Mouse (Mus musculus) stomach, embryonic 15.5 days (tissue): ENCODE measurements around the gene Xrcc5. TPM values are rescaled to one million over a fixed set of nuclear protein-coding genes. Genes with fewer than 3 reads are reported as not detected.

Experiments used
- ATAC-seq: fragments of 200-750 bp; cut with Nextera tagmentation; 2 replicates; pipeline ENCODE4 v1.8.0; 2017; ENCODE audit warnings: low read depth, moderate number of reproducible peaks, moderate TSS enrichment; ENCODE audit not compliant: insufficient read depth, low FRiP score
- H3K27ac ChIP-seq: fragments of 300-500 bp; sonication (generic); 2 replicates; pipeline ENCODE4 v1.5.1; 2015; ENCODE audit warnings: mild to moderate bottlenecking, inconsistent platforms
- H3K27me3 ChIP-seq: fragments of 300-500 bp; sonication (generic); replicated peaks from 2 replicates; pipeline ENCODE4 v1.6.1; 2015; ENCODE audit warnings: inconsistent platforms
- H3K36me3 ChIP-seq: fragments of 300-500 bp; sonication (generic); 2 replicates; pipeline ENCODE4 v1.6.1; 2015; ENCODE audit warnings: inconsistent platforms
- H3K4me1 ChIP-seq: fragments of 300-500 bp; sonication (generic); 2 replicates; pipeline ENCODE4 v1.6.1; 2015; ENCODE audit warnings: inconsistent platforms
- H3K4me2 ChIP-seq: fragments of 300-500 bp; sonication (generic); 2 replicates; pipeline ENCODE4 v1.6.1; 2015; ENCODE audit warnings: mild to moderate bottlenecking, inconsistent platforms
- H3K4me3 ChIP-seq: fragments of 300-500 bp; sonication (generic); replicated peaks from 2 replicates; pipeline ENCODE4 v1.5.1; 2015; ENCODE audit warnings: inconsistent platforms
- H3K9ac ChIP-seq: fragments of 300-500 bp; sonication (generic); 2 replicates; pipeline ENCODE4 v1.6.1; 2015; ENCODE audit warnings: inconsistent platforms
- H3K9me3 ChIP-seq: fragments of 300-500 bp; sonication (generic); 2 replicates; pipeline ENCODE4 v1.6.1; 2016; ENCODE audit warnings: inconsistent platforms
- WGBS: fragments of 180-500 bp; shearing (Covaris S2); methylation state at CpG from one replicate; pipeline ENCODE4 v1.1.7; 2015; 5-methylcytosine and 5-hydroxymethylcytosine counted together
- polyA plus RNA-seq: library from polyadenylated mRNA; unstranded; fragments of >200 nt; fragmentation: Nextera tagmentation; extraction: Ambion mirVana; gene quantifications from 2 replicates; pipeline ENCODE4 v1.2.1, GENCODE M21; 2015

Gene Xrcc5
- polyA plus RNA-seq, 1 experiment from 2014 or later = 34.5 TPM

GRCm38 (mm10) chr1:72293869-72294663, 13.2 kb upstream of the Xrcc5 start:
- no peaks in the 10 kb centered on the region for H3K9me3 ChIP-seq
- H3K4me1 ChIP-seq = no peaks in the 10 kb centered on the region
- 59% methylated on average over 4 of the region's 4 CpGs for WGBS
- no peak for ATAC-seq
- H3K4me2 ChIP-seq = no peak overlapping the region
- no peaks in the 10 kb centered on the region for H3K27me3 ChIP-seq
- no peak overlapping the region for H3K4me3 ChIP-seq
- no peaks in the 10 kb centered on the region for H3K36me3 ChIP-seq
- H3K27ac ChIP-seq = no peak overlapping the region
- no peak overlapping the region for H3K9ac ChIP-seq

- WGBS = 77% methylated on average over 8 of the region's 8 CpGs
- ATAC-seq = no peak
These were observed 11.5 kb upstream of the Xrcc5 start for GRCm38 (mm10) chr1:72295746-72296145.

GRCm38 (mm10) chr1:72301845-72302244, 5.4 kb upstream of the Xrcc5 start:
- 73% methylated on average over 1 of the region's 1 CpGs for whole genome bisulfite sequencing
- Histone ChIP-seq H3K27me3 (no peaks in the 10 kb centered on the region), H3K9me3 (no peaks in the 10 kb centered on the region), H3K27ac (no peak overlapping the region), H3K4me1 (no peaks in the 10 kb centered on the region), H3K9ac (no peak overlapping the region), H3K4me2 (no peak overlapping the region), H3K36me3 (no peaks in the 10 kb centered on the region), H3K4me3 (no peak overlapping the region)
- no peak for ATAC-seq

More at GRCm38 (mm10) chr1:72295746-72296145, 11.5 kb upstream of the Xrcc5 start:
- Histone ChIP-seq H3K36me3 (no peaks in the 10 kb centered on the region), H3K9me3 (no peaks in the 10 kb centered on the region), H3K27me3 (no peaks in the 10 kb centered on the region), H3K4me3 (no peak overlapping the region), H3K4me1 (no peaks in the 10 kb centered on the region), H3K27ac (no peak overlapping the region), H3K4me2 (no peak overlapping the region), H3K9ac (no peak overlapping the region)

- no peak for ATAC-seq
These were observed 980 bp upstream of the Xrcc5 start for GRCm38 (mm10) chr1:72306241-72306640.

GRCm38 (mm10) chr1:72306679-72307181, 491 bp upstream of the Xrcc5 start:
- Histone ChIP-seq H3K4me2 (peak overlapping the region; percentile 68), H3K9ac (peak overlapping the region; percentile 74; the same call in 1 of the 2 replicates), H3K27me3 (no peaks in the 10 kb centered on the region), H3K4me3 (peak overlapping the region; percentile 70), H3K36me3 (no peaks in the 10 kb centered on the region), H3K27ac (peak overlapping the region; percentile 89), H3K4me1 (peaks cover 2% of the 10 kb centered on the region; the same call in 1 of the 2 replicates), H3K9me3 (no peaks in the 10 kb centered on the region)
- peak; percentile 78 for ATAC-seq
- WGBS = 4% methylated on average over 11 of the region's 11 CpGs

More at GRCm38 (mm10) chr1:72306241-72306640, 980 bp upstream of the Xrcc5 start:
- no peak overlapping the region for H3K9ac ChIP-seq
- no peaks in the 10 kb centered on the region for H3K9me3 ChIP-seq
- H3K4me1 ChIP-seq = peaks cover 2% of the 10 kb centered on the region; the same call in 1 of the 2 replicates
- H3K27me3 ChIP-seq = no peaks in the 10 kb centered on the region
- H3K4me2 ChIP-seq = peak overlapping the region; percentile 68; the same call in 1 of the 2 replicates
- H3K27ac ChIP-seq = no peak overlapping the region
- WGBS = 61% methylated on average over 3 of the region's 3 CpGs
- no peaks in the 10 kb centered on the region for H3K36me3 ChIP-seq
- no peak overlapping the region for H3K4me3 ChIP-seq

- WGBS = 70% methylated on average over 4 of the region's 4 CpGs
- H3K4me1 ChIP-seq = peaks cover 2% of the 10 kb centered on the region; the same call in 1 of the 2 replicates
- no peaks in the 10 kb centered on the region for H3K36me3 ChIP-seq
- H3K9me3 ChIP-seq = no peaks in the 10 kb centered on the region
- no peak for ATAC-seq
- H3K4me3 ChIP-seq = no peak overlapping the region
- no peak overlapping the region for H3K4me2 ChIP-seq
- H3K9ac ChIP-seq = no peak overlapping the region
- H3K27me3 ChIP-seq = no peaks in the 10 kb centered on the region
- no peak overlapping the region for H3K27ac ChIP-seq
These were observed 1.7 kb downstream of the Xrcc5 start for GRCm38 (mm10) chr1:72308919-72309318.

GRCm38 (mm10) chr1:72309744-72310424, 2.7 kb downstream of the Xrcc5 start:
- Histone ChIP-seq H3K27me3 (no peaks in the 10 kb centered on the region), H3K4me3 (no peak overlapping the region), H3K27ac (no peak overlapping the region), H3K4me1 (peaks cover 2% of the 10 kb centered on the region; the same call in 1 of the 2 replicates), H3K36me3 (no peaks in the 10 kb centered on the region), H3K9ac (no peak overlapping the region), H3K9me3 (no peaks in the 10 kb centered on the region), H3K4me2 (no peak overlapping the region)
- no peak for ATAC-seq
- 64% methylated on average over 6 of the region's 6 CpGs for WGBS

- peaks cover 4% of the 10 kb centered on the region; the same call in 1 of the 2 replicates for H3K36me3 ChIP-seq
- 85% methylated on average over 9 of the region's 9 CpGs for WGBS
- no peak overlapping the region for H3K4me2 ChIP-seq
- H3K27me3 ChIP-seq = no peaks in the 10 kb centered on the region
- H3K9me3 ChIP-seq = no peaks in the 10 kb centered on the region
- peaks cover 2% of the 10 kb centered on the region; the same call in 1 of the 2 replicates for H3K4me1 ChIP-seq
- ATAC-seq = no peak
- H3K9ac ChIP-seq = no peak overlapping the region
- no peak overlapping the region for H3K4me3 ChIP-seq
- H3K27ac ChIP-seq = no peak overlapping the region
These were observed 5.6 kb downstream of the Xrcc5 start for GRCm38 (mm10) chr1:72312701-72313398.

GRCm38 (mm10) chr1:72313399-72314039, 6.3 kb downstream of the Xrcc5 start:
- Histone ChIP-seq H3K36me3 (peaks cover 4% of the 10 kb centered on the region; the same call in 1 of the 2 replicates), H3K4me3 (no peak overlapping the region), H3K4me2 (no peak overlapping the region), H3K9me3 (no peaks in the 10 kb centered on the region), H3K27me3 (no peaks in the 10 kb centered on the region), H3K27ac (no peak overlapping the region), H3K9ac (no peak overlapping the region), H3K4me1 (peaks cover 2% of the 10 kb centered on the region; the same call in 1 of the 2 replicates)
- ATAC-seq = no peak
- 75% methylated on average over 5 of the region's 5 CpGs for WGBS

- Histone ChIP-seq H3K36me3 (peaks cover 9% of the 10 kb centered on the region; the same call in 1 of the 2 replicates), H3K27me3 (no peaks in the 10 kb centered on the region), H3K9ac (no peak overlapping the region), H3K4me1 (no peaks in the 10 kb centered on the region), H3K4me3 (no peak overlapping the region), H3K4me2 (no peak overlapping the region), H3K9me3 (no peaks in the 10 kb centered on the region), H3K27ac (no peak overlapping the region)
- 92% methylated on average over 4 of the region's 4 CpGs for WGBS
- no peak for ATAC-seq
These were observed 8.2 kb downstream of the Xrcc5 start for GRCm38 (mm10) chr1:72315447-72315846.

GRCm38 (mm10) chr1:72316409-72316808, 9.2 kb downstream of the Xrcc5 start:
- ATAC-seq = no peak
- H3K36me3 ChIP-seq = peaks cover 12% of the 10 kb centered on the region; the same call in 1 of the 2 replicates
- H3K27me3 ChIP-seq = no peaks in the 10 kb centered on the region
- no peak overlapping the region for H3K4me2 ChIP-seq
- 80% methylated on average over 8 of the region's 8 CpGs for WGBS
- H3K27ac ChIP-seq = no peak overlapping the region
- no peak overlapping the region for H3K4me3 ChIP-seq
- H3K9ac ChIP-seq = no peak overlapping the region
- H3K4me1 ChIP-seq = no peaks in the 10 kb centered on the region
- no peaks in the 10 kb centered on the region for H3K9me3 ChIP-seq
